Mouse (Mus musculus): ENCODE measurements around the gene Mindy2. TPM values are rescaled to one million over a fixed set of nuclear protein-coding genes. Genes with fewer than 3 reads are reported as not detected.

The Mindy2 gene
- 10 to 100 TPM; 32.9 to 36.2 TPM for total RNA-seq (2021)
- long read RNA-seq, experiment 1, full-length matches to known transcripts, result 48 of 63 reads
- long read RNA-seq, experiment 1, partial matches to known transcripts, result 4 of 63 reads
- long read RNA-seq, experiment 1, other reads (novel, unspliced or antisense), result 11 of 63 reads
- long read RNA-seq, experiment 2, full-length matches to known transcripts, result 45 of 56 reads
- long read RNA-seq, experiment 2, partial matches to known transcripts, result 3 of 56 reads
- long read RNA-seq, experiment 2, other reads (novel, unspliced or antisense), result 8 of 56 reads

- peak; percentile 97 for DNase-seq (ENCODE audit: low spot score in 2 of 2)
- intact Hi-C loops (cut with DNase I), result no loop called here
Observed at GRCm38 (mm10) chr9:70657013-70657967, at the start of gene Mindy2. Mindy2 (minus strand) TSS chr9:70657174.

GRCm38 (mm10) chr9:70706444-70706843 lies 49.5 kb upstream of the Mindy2 start:
- no peak for DNase-seq (ENCODE audit: low spot score in 2 of 2)
- intact Hi-C loops (cut with DNase I), result no loop called here

DNA sequence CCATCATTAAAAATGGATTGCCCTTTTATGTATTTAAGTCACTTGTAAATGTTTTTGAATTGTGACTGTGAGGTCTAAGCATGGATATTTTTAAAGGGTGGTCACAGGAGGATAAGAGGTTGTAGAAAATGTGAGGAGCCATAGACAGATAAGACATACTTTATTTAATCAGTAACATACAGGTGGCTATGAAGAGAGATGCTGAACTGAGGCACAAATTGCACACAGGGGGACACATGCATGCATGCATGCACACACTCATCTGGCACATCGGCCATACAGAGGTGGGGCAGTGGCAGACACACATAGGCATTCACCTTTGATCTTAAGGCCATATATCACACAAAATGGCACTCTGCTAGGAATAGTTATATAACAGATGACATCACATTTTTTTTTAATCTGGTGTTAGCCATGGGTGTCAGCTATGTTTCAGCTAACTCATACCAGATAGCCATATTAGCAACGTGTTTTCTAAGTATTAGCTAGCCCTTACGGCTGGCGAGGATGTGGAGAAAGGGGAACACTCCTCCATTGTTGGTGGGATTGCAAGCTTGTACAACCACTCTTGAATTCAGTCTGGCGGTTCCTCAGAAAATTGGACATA lies 46.7 kb upstream of the Mindy2 start:
- intact Hi-C loops (cut with DNase I), result no loop called here
- no peak for DNase-seq (ENCODE audit: low spot score in 2 of 2)

DNA sequence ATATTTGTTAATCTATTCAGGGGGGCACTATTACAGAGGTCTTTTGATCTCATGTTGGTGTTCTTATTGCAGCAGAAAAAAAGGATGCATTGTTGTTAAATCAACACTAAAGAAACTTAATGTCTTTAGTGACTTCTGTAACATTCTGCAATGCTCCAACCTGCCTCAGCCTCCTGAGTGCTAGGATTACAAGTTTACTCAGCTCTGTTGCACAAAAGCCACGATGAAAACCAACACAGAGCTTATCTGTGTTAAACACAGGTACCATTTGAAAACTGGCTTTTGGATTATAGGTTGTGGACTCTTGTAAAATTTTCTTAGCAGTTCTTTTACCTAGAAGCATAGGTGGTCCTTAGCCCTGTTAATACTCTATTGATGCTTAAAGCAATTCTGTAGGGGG lies 41.1 kb upstream of the Mindy2 start:
- intact Hi-C loops (cut with DNase I), result no loop called here

GRCm38 (mm10) chr9:70695723-70696122 lies 38.7 kb upstream of the Mindy2 start:
- no peak for DNase-seq (ENCODE audit: low spot score in 2 of 2)
- intact Hi-C loops (cut with DNase I), result no loop called here

More for the DNA sequence above, 41.1 kb upstream of the Mindy2 start:
- DNase-seq (ENCODE audit: low spot score in 2 of 2), result no peak

GRCm38 (mm10) chr9:70691772-70692693 lies 35.1 kb upstream of the Mindy2 start:
- DNase-seq (ENCODE audit: low spot score in 2 of 2), result no peak
- intact Hi-C loops (cut with DNase I), result no loop called here

DNA sequence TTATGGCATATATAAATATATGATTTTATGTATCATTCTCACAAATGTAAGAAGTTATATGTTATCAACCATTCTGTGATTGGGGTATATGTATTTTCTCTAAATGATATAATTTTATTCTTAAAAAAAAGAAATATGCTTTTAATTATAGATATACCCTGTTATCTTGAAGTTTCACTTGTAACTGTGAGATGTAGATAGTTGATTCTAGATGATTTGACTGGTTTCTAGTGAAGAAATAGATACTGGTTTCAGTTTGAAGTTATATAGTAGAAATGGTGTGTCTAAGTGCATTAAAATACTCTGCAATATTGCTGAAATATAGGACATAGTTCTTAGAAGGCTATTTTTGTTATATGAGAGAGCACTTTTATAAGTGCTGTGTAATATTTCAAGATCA lies 33.6 kb upstream of the Mindy2 start:
- DNase-seq (ENCODE audit: low spot score in 2 of 2), result no peak
- intact Hi-C loops (cut with DNase I), result no loop called here

DNA sequence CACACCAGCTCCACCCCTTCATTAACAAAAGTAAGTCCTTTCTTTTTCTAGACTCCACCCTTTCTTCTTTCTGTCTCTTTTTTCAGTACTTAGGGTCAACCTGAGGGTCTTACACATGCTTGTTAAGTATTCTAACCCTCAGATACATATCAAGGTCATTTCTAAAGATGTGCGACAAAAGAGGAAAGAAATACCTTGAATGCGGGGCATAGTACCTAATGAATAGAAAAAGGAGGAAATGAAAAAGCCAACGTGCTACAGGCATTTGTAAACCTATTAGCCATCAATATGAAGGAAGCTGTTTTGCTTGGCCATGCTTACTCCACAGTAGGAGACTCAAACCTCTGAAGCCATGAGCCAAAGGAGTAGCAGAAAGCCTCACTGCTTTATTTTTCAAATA lies 33.0 kb upstream of the Mindy2 start:
- DNase-seq (ENCODE audit: low spot score in 2 of 2), result no peak
- intact Hi-C loops (cut with DNase I), result no loop called here

GRCm38 (mm10) chr9:70688301-70688968 lies 31.5 kb upstream of the Mindy2 start:
- intact Hi-C loops (cut with DNase I), result no loop called here
- no peak for DNase-seq (ENCODE audit: low spot score in 2 of 2)

DNA sequence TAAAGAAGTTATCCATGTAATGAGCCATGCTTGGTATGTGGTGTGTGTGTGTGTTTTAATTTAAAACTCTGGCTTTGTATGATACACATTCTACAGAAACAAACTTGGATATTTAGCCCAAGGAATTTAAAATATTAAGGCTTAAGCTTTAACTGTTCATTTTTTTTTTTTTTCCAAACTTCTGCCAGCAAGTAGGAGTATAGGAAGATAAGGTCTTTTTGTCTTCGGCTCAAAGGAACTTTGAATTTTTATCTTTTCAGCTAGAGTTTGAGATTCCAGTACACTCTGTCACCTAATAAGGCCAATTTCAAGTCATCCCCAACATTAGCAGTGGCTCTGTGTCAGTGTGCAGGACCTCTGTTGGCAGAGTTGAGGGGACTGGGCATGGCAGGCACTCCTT lies 25.2 kb upstream of the Mindy2 start:
- DNase-seq (ENCODE audit: low spot score in 2 of 2), result no peak
- intact Hi-C loops (cut with DNase I), result no loop called here

GRCm38 (mm10) chr9:70679132-70680091 lies 22.4 kb upstream of the Mindy2 start:
- intact Hi-C loops (cut with DNase I), result loop anchor here (5.0 kb wide), 1 partner anchor 398 kb away; no protein-coding TSS in a partner anchor
- DNase-seq (ENCODE audit: low spot score in 2 of 2), result peak; percentile 14 to 33

DNA sequence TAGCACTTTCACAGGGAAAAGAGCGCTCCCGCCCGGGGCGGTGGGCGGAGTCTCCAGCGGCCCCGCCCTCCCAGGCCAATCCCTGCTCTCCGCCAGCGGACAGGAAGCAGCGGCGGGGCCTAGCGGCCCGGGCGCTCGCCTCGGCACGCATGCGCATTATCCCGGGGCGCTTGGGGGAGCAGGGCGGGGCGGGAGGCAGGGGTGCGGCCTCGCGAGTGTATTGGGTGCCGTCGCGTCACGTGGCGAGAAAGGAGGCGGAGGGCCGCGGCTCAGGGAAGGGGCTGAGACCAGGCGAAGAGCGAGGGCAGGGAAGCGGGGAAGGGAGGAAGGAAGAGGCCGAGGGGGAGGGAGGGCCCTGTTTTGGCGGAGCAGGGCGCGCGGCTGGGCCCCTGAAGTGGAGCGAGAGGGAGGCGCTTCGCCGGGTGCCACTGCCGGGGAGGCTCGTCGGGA lies 21.7 kb upstream of the Mindy2 start, which contains the start of gene Adam10:
Gene Adam10, plus strand, starts transcription at position 316 of the 450 bp plus-strand sequence.
- DNase-seq (ENCODE audit: low spot score in 2 of 2), result peak; percentile 97 to 98
- intact Hi-C loops (cut with DNase I), result loop anchor here (5.0 kb wide), 1 partner anchor 399 kb away; no protein-coding TSS in a partner anchor

GRCm38 (mm10) chr9:70675961-70676360 lies 19.0 kb upstream of the Mindy2 start:
- intact Hi-C loops (cut with DNase I), result loop anchor here (5.0 kb wide), 1 partner anchor 401 kb away; no protein-coding TSS in a partner anchor

DNA sequence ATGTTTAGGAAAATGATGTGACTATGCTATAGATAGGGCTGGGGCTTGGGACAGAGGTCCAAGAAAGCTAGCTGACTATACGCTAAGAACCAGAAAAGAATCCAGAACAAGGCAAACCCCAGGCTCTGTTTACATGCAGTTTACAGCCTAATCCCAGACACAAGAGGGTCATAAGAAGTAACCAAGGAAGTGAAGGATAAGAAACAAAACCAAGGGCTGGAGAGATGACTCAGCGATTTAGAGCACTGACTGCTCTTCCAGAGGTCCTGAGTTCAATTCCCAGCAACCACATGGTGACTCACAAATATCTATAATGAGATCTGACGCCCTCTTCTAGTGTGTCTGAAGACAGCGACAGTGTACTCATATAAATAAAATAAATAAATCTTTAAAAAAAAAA lies 18.1 kb upstream of the Mindy2 start:
- DNase-seq (ENCODE audit: low spot score in 2 of 2), result no peak
- intact Hi-C loops (cut with DNase I), result loop anchor here (5.0 kb wide), 1 partner anchor 402 kb away; no protein-coding TSS in a partner anchor

More at GRCm38 (mm10) chr9:70675961-70676360, 19.0 kb upstream of the Mindy2 start:
- DNase-seq (ENCODE audit: low spot score in 2 of 2), result no peak

DNA sequence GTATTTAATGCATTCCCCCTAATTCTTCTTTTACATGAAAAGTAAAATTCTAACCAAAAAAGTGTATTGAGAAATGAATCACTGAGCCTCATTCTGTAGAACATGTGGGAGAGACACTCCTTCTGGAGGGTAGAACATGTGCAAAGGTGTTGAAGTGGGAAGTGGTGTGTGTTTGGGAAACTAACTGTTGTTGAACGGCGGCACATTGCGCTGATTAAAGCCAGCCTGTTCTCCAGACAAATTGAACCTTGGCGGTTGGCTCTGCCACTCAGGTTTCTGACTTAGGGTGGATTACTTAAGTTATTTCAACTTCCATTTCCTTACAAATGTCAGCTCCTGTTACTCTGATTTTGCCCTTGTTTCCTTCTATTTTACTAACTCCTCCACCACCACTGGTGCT lies 16.7 kb upstream of the Mindy2 start:
- no peak for DNase-seq (ENCODE audit: low spot score in 2 of 2)
- intact Hi-C loops (cut with DNase I), result loop anchor here (5.0 kb wide), 1 partner anchor 259 kb away; no protein-coding TSS in a partner anchor

GRCm38 (mm10) chr9:70671772-70672579 lies 15.0 kb upstream of the Mindy2 start:
- intact Hi-C loops (cut with DNase I), result loop anchor here (5.0 kb wide), 1 partner anchor 260 kb away; no protein-coding TSS in a partner anchor
- DNase-seq (ENCODE audit: low spot score in 2 of 2), result no peak

Measured in left cerebral cortex, postnatal 14 days (tissue).